In the genomic region with DNA sequence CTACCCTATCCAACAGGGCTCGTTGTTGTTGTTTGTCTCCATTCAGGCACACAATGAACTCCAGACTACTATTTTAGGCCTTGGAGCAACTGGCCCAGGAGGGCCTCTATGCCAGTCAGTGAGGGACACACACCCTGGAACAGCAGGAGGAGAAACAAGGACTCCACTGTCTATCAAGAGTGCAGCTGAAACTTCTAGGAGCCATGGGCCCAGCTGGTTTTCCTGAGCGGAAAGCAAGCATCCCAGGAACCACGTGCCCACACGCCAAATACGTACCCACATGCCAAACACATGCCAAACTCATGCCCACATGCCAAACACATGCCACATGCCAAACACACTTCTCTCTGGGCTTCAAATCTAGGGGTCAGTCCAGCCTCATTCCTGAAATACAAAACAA, we compare ENCODE assay signal across 26 mouse cellular contexts.
"Had no signal": no experiment of that assay in that cellular context is flagged by ENCODE, and none has a peak within 500 bp of the region (broad histone marks: within the 10 kb centered on the region; RNA-seq: fewer than 3 reads in every experiment).

No protein-coding gene starts in this region.

- H3K27me3 ChIP-seq: embryonic facial prominence, embryonic 12.5 days; embryonic facial prominence, embryonic 13.5 days; embryonic facial prominence, embryonic 15.5 days; forebrain, embryonic 12.5 days; forebrain, embryonic 13.5 days; forebrain, embryonic 15.5 days had no signal

- H3K27ac ChIP-seq: embryonic facial prominence, embryonic 10.5 days; embryonic facial prominence, embryonic 12.5 days; embryonic facial prominence, embryonic 13.5 days; embryonic facial prominence, embryonic 15.5 days; forebrain, embryonic 10.5 days; forebrain, embryonic 12.5 days; forebrain, embryonic 13.5 days; forebrain, embryonic 15.5 days; heart, adult 2 months had no signal

- DNase-seq: cerebellum, adult 18-20 months; cerebellum, adult 2 months; cerebellum, adult 8-10 months; cerebellum, adult 9-10 months; cerebellum, adult 9-11 months; cerebellum, postnatal 10 days; cerebellum, postnatal 14 days; cerebellum, postnatal 25 days; cerebellum, postnatal 36 days; embryo, embryonic 11 days; forebrain, postnatal 0 days; gastrocnemius, postnatal 10 days; gastrocnemius, postnatal 14 days; gastrocnemius, postnatal 36 days; heart, adult 11 months; heart, adult 18-20 months; heart, adult 2 months had no signal

- H3K4me2 ChIP-seq: embryonic facial prominence, embryonic 12.5 days; embryonic facial prominence, embryonic 13.5 days; embryonic facial prominence, embryonic 15.5 days; forebrain, embryonic 12.5 days; forebrain, embryonic 13.5 days; forebrain, embryonic 15.5 days had no signal

- H3K4me3 ChIP-seq: embryonic facial prominence, embryonic 10.5 days; embryonic facial prominence, embryonic 12.5 days; embryonic facial prominence, embryonic 13.5 days; embryonic facial prominence, embryonic 15.5 days; erythroblast, embryonic 14.5 days; forebrain, embryonic 10.5 days; forebrain, embryonic 12.5 days; forebrain, embryonic 13.5 days; forebrain, embryonic 15.5 days; heart, adult 2 months had no signal

- H3K36me3 ChIP-seq: embryonic facial prominence, embryonic 12.5 days; embryonic facial prominence, embryonic 13.5 days; embryonic facial prominence, embryonic 15.5 days; forebrain, embryonic 10.5 days; forebrain, embryonic 15.5 days had no signal
